Mouse (Mus musculus): ENCODE measurements around the gene Nab2.

Gene Nab2

GRCm38 (mm10) chr10:127703299-127703698 is 34.9 kb upstream of the Nab2 start:
- Histone ChIP-seq H3K4me1 (replicated peaks; ENCODE audit: low read depth, low read length) (peaks cover 64% of the 10 kb centered on the region), H3K4me3 (replicated peaks; ENCODE audit: low read length) (no peak overlapping the region), H3K36me3 (ENCODE audit: insufficient read depth, low read length) (peaks cover 23% of the 10 kb centered on the region), H3K27me3 (ENCODE audit: insufficient read depth, low read length) (peaks cover 7% of the 10 kb centered on the region), H3K9me3 (ENCODE audit: low read length) (no peaks in the 10 kb centered on the region)
- no peak for TF ChIP-seq CTCF (conservative IDR thresholded peaks at IDR 0.05; ENCODE audit: low read length)
- TF ChIP-seq POU5F1 (IDR thresholded peaks at IDR 0.05; ENCODE audit: borderline replicate concordance, low read length) = no peak
- TF ChIP-seq NANOG (IDR thresholded peaks at IDR 0.05; ENCODE audit: borderline replicate concordance, low read length) = no peak

GRCm38 (mm10) chr10:127698966-127699365 is 30.6 kb upstream of the Nab2 start:
- no peaks in the 10 kb centered on the region for H3K9me3 ChIP-seq (ENCODE audit: low read length)
- peaks cover 34% of the 10 kb centered on the region for H3K4me1 ChIP-seq (replicated peaks; ENCODE audit: low read depth, low read length)
- H3K4me3 ChIP-seq (replicated peaks; ENCODE audit: low read length) = no peak overlapping the region
- peaks cover 62% of the 10 kb centered on the region for H3K36me3 ChIP-seq (ENCODE audit: insufficient read depth, low read length)
- no peaks in the 10 kb centered on the region for H3K27me3 ChIP-seq (ENCODE audit: insufficient read depth, low read length)
- no peak for TF ChIP-seq CTCF (conservative IDR thresholded peaks at IDR 0.05; ENCODE audit: low read length)
- no peak for TF ChIP-seq POU5F1 (IDR thresholded peaks at IDR 0.05; ENCODE audit: borderline replicate concordance, low read length)
- TF ChIP-seq NANOG (IDR thresholded peaks at IDR 0.05; ENCODE audit: borderline replicate concordance, low read length) = no peak

GRCm38 (mm10) chr10:127695775-127696174 is 27.4 kb upstream of the Nab2 start:
- no peak overlapping the region for H3K4me3 ChIP-seq (replicated peaks; ENCODE audit: low read length)
- no peaks in the 10 kb centered on the region for H3K27me3 ChIP-seq (ENCODE audit: insufficient read depth, low read length)
- H3K9me3 ChIP-seq (ENCODE audit: low read length) = no peaks in the 10 kb centered on the region
- H3K4me1 ChIP-seq (replicated peaks; ENCODE audit: low read depth, low read length) = peaks cover 13% of the 10 kb centered on the region; the same call in 1 of the 2 replicates
- no peak for TF ChIP-seq CTCF (conservative IDR thresholded peaks at IDR 0.05; ENCODE audit: low read length)
- TF ChIP-seq POU5F1 (IDR thresholded peaks at IDR 0.05; ENCODE audit: borderline replicate concordance, low read length) = no peak
- TF ChIP-seq NANOG (IDR thresholded peaks at IDR 0.05; ENCODE audit: borderline replicate concordance, low read length) = no peak
- peaks cover 89% of the 10 kb centered on the region for H3K36me3 ChIP-seq (ENCODE audit: insufficient read depth, low read length)

GRCm38 (mm10) chr10:127694636-127695035 is 26.3 kb upstream of the Nab2 start:
- TF ChIP-seq NANOG (IDR thresholded peaks at IDR 0.05; ENCODE audit: borderline replicate concordance, low read length) (no peak), CTCF (conservative IDR thresholded peaks at IDR 0.05; ENCODE audit: low read length) (peak; percentile 74), POU5F1 (IDR thresholded peaks at IDR 0.05; ENCODE audit: borderline replicate concordance, low read length) (no peak)
- no peaks in the 10 kb centered on the region for H3K9me3 ChIP-seq (ENCODE audit: low read length)
- no peaks in the 10 kb centered on the region for H3K27me3 ChIP-seq (ENCODE audit: insufficient read depth, low read length)
- H3K36me3 ChIP-seq (ENCODE audit: insufficient read depth, low read length) = peaks cover 86% of the 10 kb centered on the region
- peaks cover 11% of the 10 kb centered on the region; the same call in 1 of the 2 replicates for H3K4me1 ChIP-seq (replicated peaks; ENCODE audit: low read depth, low read length)
- H3K4me3 ChIP-seq (replicated peaks; ENCODE audit: low read length) = no peak overlapping the region

- Histone ChIP-seq H3K27me3 (ENCODE audit: insufficient read depth, low read length) (no peaks in the 10 kb centered on the region), H3K4me1 (replicated peaks; ENCODE audit: low read depth, low read length) (0 out of 2 replicates have a peak, but pooled peaks cover under 1% of the 10 kb centered on the region), H3K4me3 (replicated peaks; ENCODE audit: low read length) (no peak overlapping the region), H3K36me3 (ENCODE audit: insufficient read depth, low read length) (peaks cover 69% of the 10 kb centered on the region), H3K9me3 (ENCODE audit: low read length) (no peaks in the 10 kb centered on the region)
- TF ChIP-seq CTCF (conservative IDR thresholded peaks at IDR 0.05; ENCODE audit: low read length) (peak; percentile 70), POU5F1 (IDR thresholded peaks at IDR 0.05; ENCODE audit: borderline replicate concordance, low read length) (no peak)
Measured at GRCm38 (mm10) chr10:127691053-127691452, 22.7 kb upstream of the Nab2 start.

- TF ChIP-seq CTCF (conservative IDR thresholded peaks at IDR 0.05; ENCODE audit: low read length) (no peak), NANOG (IDR thresholded peaks at IDR 0.05; ENCODE audit: borderline replicate concordance, low read length) (no peak)
- H3K27me3 ChIP-seq (ENCODE audit: insufficient read depth, low read length) = no peaks in the 10 kb centered on the region
- H3K4me1 ChIP-seq (replicated peaks; ENCODE audit: low read depth, low read length) = peaks cover 26% of the 10 kb centered on the region
- no peak overlapping the region for H3K4me3 ChIP-seq (replicated peaks; ENCODE audit: low read length)
- no peaks in the 10 kb centered on the region for H3K9me3 ChIP-seq (ENCODE audit: low read length)
- H3K36me3 ChIP-seq (ENCODE audit: insufficient read depth, low read length) = peaks cover 27% of the 10 kb centered on the region
Measured at GRCm38 (mm10) chr10:127682886-127683285, 14.5 kb upstream of the Nab2 start.

GRCm38 (mm10) chr10:127679881-127680280 is 11.5 kb upstream of the Nab2 start:
- peaks cover 36% of the 10 kb centered on the region for H3K4me1 ChIP-seq (replicated peaks; ENCODE audit: low read depth, low read length)
- peaks cover 2% of the 10 kb centered on the region; the same call in 1 of the 2 replicates for H3K9me3 ChIP-seq (ENCODE audit: low read length)
- peaks cover 27% of the 10 kb centered on the region for H3K36me3 ChIP-seq (ENCODE audit: insufficient read depth, low read length)
- no peak for TF ChIP-seq POU5F1 (IDR thresholded peaks at IDR 0.05; ENCODE audit: borderline replicate concordance, low read length)
- no peak for TF ChIP-seq NANOG (IDR thresholded peaks at IDR 0.05; ENCODE audit: borderline replicate concordance, low read length)
- TF ChIP-seq CTCF (conservative IDR thresholded peaks at IDR 0.05; ENCODE audit: low read length) = no peak
- no peak overlapping the region for H3K4me3 ChIP-seq (replicated peaks; ENCODE audit: low read length)
- H3K27me3 ChIP-seq (ENCODE audit: insufficient read depth, low read length) = no peaks in the 10 kb centered on the region

- TF ChIP-seq NANOG (IDR thresholded peaks at IDR 0.05; ENCODE audit: borderline replicate concordance, low read length) = no peak
- TF ChIP-seq CTCF (conservative IDR thresholded peaks at IDR 0.05; ENCODE audit: low read length) = no peak
- no peak for TF ChIP-seq POU5F1 (IDR thresholded peaks at IDR 0.05; ENCODE audit: borderline replicate concordance, low read length)
- Histone ChIP-seq H3K9me3 (ENCODE audit: low read length) (peaks cover 8% of the 10 kb centered on the region), H3K4me1 (replicated peaks; ENCODE audit: low read depth, low read length) (peaks cover 36% of the 10 kb centered on the region), H3K36me3 (ENCODE audit: insufficient read depth, low read length) (peaks cover 27% of the 10 kb centered on the region), H3K4me3 (replicated peaks; ENCODE audit: low read length) (no peak overlapping the region), H3K27me3 (ENCODE audit: insufficient read depth, low read length) (no peaks in the 10 kb centered on the region)
Measured at GRCm38 (mm10) chr10:127679208-127679607, 10.8 kb upstream of the Nab2 start.
